Mouse (Mus musculus): ENCODE measurements at regions not wholly inside any gene's neighbourhood (a gene's known extent, or its start where the extent isn't known, plus 50 kb on each side); places are given as distances from the start of the nearest gene placed in this dataset.

DNA sequence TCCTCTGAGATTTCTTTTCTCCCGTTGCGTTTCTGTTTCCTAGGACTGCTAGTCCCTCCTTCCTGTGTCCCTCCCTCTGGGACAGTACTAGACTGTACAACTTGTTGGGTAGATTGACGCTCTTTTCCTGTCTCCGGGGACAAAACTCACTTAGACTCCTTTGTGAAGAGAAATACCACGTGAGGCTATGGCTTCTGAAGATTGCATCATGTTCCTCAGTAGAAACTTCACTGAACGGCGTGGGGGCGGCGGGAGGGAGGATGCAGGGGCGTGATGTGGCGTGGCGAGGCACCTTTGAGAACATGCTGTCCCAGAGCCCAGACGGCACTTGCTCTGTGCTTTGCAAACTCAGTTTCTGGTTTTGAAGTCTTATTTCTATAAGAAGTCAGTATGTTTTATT is 78.5 kb downstream of the Spata18 start:
- no peak overlapping the region for H3K27ac ChIP-seq (ENCODE audit: insufficient read depth, low read depth, low read length)
- H3K36me3 ChIP-seq (ENCODE audit: control insufficient read depth, insufficient read depth, low read length): no peaks in the 10 kb centered on the region
- TF ChIP-seq CTCF (IDR thresholded peaks at IDR 0.05; ENCODE audit: extremely low read depth, insufficient read length, insufficient replicate concordance, low read depth, low read length): no peak
- TF ChIP-seq POLR2A (IDR thresholded peaks at IDR 0.05; ENCODE audit: low read depth, low read length): no peak
- H3K4me3 ChIP-seq (ENCODE audit: low read depth, low read length): no peak overlapping the region
- H3K27me3 ChIP-seq (ENCODE audit: control insufficient read depth, insufficient read depth, low read length): no peaks in the 10 kb centered on the region
- H3K4me1 ChIP-seq (ENCODE audit: control insufficient read depth, insufficient read depth, insufficient read length, low read length): no peaks in the 10 kb centered on the region
- WGBS: 76% methylated on average over 13 of the region's 13 CpGs

DNA sequence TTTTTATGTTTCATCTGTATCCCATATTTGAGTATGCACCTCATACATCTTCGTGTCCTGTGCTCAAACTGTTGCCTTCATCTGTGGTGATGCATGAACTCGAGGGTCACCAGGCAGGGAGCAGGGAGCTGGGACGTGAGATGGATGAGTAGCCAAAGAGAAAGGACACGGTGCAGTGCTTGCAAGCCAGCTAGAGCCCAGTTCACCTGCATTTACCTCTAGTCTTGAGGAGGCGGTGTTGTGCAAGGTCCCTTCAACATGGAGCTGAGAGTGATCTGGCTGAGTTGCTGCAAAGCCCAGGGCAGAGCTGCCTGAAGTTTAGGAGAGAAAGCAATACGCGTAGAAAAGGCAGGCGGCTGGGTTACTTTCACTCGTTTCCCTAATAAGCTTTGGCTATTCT is 80.2 kb downstream of the Spata18 start:
- TF ChIP-seq POLR2A (IDR thresholded peaks at IDR 0.05; ENCODE audit: low read depth, low read length) (no peak), CTCF (IDR thresholded peaks at IDR 0.05; ENCODE audit: extremely low read depth, insufficient read length, insufficient replicate concordance, low read depth, low read length) (no peak)
- no peaks in the 10 kb centered on the region for H3K27me3 ChIP-seq (ENCODE audit: control insufficient read depth, insufficient read depth, low read length)
- H3K27ac ChIP-seq (ENCODE audit: insufficient read depth, low read depth, low read length): no peak overlapping the region
- no peaks in the 10 kb centered on the region for H3K4me1 ChIP-seq (ENCODE audit: control insufficient read depth, insufficient read depth, insufficient read length, low read length)
- no peaks in the 10 kb centered on the region for H3K36me3 ChIP-seq (ENCODE audit: control insufficient read depth, insufficient read depth, low read length)
- WGBS: 82% methylated on average over 9 of the region's 9 CpGs
- no peak overlapping the region for H3K4me3 ChIP-seq (ENCODE audit: low read depth, low read length)

DNA sequence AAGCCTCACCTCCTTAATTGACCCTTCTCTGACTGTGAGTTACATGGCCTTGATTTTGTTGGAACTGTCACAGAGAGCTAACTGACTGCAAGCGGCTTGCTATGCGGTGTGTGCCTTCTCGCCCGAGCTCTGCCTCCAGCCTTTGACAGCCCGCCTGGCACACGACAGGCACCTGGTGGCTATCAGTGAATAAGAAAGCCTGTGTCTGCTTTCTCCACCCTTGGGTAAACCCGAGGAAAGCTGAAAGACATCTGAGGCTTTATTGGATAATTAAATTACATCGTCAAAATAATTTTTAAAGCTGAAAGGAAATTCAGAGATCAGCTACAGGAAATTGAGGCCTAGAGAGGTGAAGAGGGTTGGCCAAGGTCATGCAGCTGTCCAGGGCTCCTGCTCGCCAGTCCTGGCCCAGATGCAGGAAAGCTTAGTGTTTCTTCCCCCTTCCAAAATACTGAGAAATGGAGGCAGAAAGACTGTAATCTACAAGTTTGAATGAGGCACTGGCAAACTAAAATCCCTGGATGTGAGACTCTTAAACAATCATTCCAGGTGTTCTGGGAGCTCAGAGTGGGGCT is 80.9 kb downstream of the Spata18 start:
- Histone ChIP-seq H3K27ac (ENCODE audit: insufficient read depth, low read depth, low read length) (no peak overlapping the region), H3K4me3 (ENCODE audit: low read depth, low read length) (no peak overlapping the region), H3K4me1 (ENCODE audit: control insufficient read depth, insufficient read depth, insufficient read length, low read length) (no peaks in the 10 kb centered on the region), H3K27me3 (ENCODE audit: control insufficient read depth, insufficient read depth, low read length) (no peaks in the 10 kb centered on the region), H3K36me3 (ENCODE audit: control insufficient read depth, insufficient read depth, low read length) (no peaks in the 10 kb centered on the region)
- TF ChIP-seq POLR2A (IDR thresholded peaks at IDR 0.05; ENCODE audit: low read depth, low read length): no peak
- no peak for TF ChIP-seq CTCF (IDR thresholded peaks at IDR 0.05; ENCODE audit: extremely low read depth, insufficient read length, insufficient replicate concordance, low read depth, low read length)
- WGBS: 64% methylated on average over 9 of the region's 9 CpGs

DNA sequence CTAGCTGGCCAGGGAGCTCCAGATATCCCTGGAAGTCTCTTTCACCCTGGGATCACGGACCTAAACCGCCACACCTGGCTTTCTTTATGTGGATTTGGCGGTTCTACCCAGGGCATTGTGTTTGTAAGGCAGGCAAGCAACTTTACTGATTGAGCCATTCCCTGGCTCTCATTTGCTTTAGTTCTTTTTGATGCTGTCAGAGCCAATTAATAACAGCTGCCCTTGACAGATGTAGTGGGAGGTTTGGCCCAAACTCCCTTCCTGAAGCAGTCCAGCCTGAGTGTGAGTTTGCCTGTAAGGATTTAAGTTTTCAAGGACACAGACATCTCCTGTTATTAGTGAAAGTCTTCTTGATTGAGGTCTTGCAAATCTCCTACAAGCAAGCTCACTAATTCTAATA is 89.6 kb downstream of the Spata18 start:
- 73% methylated on average over 3 of the region's 3 CpGs for WGBS
- Histone ChIP-seq H3K4me1 (ENCODE audit: control insufficient read depth, insufficient read depth, insufficient read length, low read length) (no peaks in the 10 kb centered on the region), H3K36me3 (ENCODE audit: control insufficient read depth, insufficient read depth, low read length) (no peaks in the 10 kb centered on the region), H3K27me3 (ENCODE audit: control insufficient read depth, insufficient read depth, low read length) (no peaks in the 10 kb centered on the region), H3K4me3 (ENCODE audit: low read depth, low read length) (no peak overlapping the region), H3K27ac (ENCODE audit: insufficient read depth, low read depth, low read length) (no peak overlapping the region)
- TF ChIP-seq CTCF (IDR thresholded peaks at IDR 0.05; ENCODE audit: extremely low read depth, insufficient read length, insufficient replicate concordance, low read depth, low read length): no peak
- TF ChIP-seq POLR2A (IDR thresholded peaks at IDR 0.05; ENCODE audit: low read depth, low read length): no peak

DNA sequence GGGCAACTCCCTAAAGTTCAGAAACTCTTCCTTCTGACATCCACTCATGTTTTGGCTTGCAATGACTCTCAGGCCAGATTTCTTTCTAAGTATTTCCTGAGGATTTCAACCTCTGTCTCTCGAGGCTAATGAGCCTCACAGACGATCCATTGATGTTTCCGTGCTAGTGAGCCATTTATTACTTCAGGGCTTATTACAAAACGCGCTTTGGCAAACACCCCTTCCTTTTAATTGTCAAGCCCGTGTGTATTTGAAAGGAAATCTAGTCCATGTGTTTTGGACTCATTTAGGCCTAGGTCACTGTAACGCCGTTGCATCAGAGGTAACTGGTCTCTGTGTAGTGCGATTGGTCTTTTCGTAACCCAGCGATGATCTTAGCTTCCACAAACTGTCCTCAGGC is 90.3 kb downstream of the Spata18 start:
- no peak for TF ChIP-seq POLR2A (IDR thresholded peaks at IDR 0.05; ENCODE audit: low read depth, low read length)
- no peak for TF ChIP-seq CTCF (IDR thresholded peaks at IDR 0.05; ENCODE audit: extremely low read depth, insufficient read length, insufficient replicate concordance, low read depth, low read length)
- WGBS: 77% methylated on average over 11 of the region's 11 CpGs
- H3K27me3 ChIP-seq (ENCODE audit: control insufficient read depth, insufficient read depth, low read length): no peaks in the 10 kb centered on the region
- no peaks in the 10 kb centered on the region for H3K36me3 ChIP-seq (ENCODE audit: control insufficient read depth, insufficient read depth, low read length)
- no peaks in the 10 kb centered on the region for H3K4me1 ChIP-seq (ENCODE audit: control insufficient read depth, insufficient read depth, insufficient read length, low read length)
- no peak overlapping the region for H3K4me3 ChIP-seq (ENCODE audit: low read depth, low read length)
- H3K27ac ChIP-seq (ENCODE audit: insufficient read depth, low read depth, low read length): no peak overlapping the region

DNA sequence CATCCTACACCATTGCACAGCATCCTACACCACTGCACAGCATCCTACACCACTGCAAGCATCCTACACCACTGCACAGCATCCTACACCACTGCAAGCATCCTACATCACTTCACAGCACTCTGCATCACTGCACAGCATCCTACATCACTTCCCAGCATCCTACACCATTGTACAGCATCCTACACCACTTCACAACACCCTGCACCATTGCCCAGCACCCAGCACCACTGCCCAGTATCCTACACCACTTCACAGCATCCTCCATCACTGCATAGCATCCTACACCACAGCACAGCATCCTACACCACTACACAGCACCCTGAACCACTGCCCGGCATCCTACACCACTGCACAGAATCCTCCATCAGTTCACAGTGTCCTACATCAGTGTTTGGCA is 92.8 kb downstream of the Spata18 start:
- H3K36me3 ChIP-seq (ENCODE audit: control insufficient read depth, insufficient read depth, low read length): no peaks in the 10 kb centered on the region
- no peak overlapping the region for H3K27ac ChIP-seq (ENCODE audit: insufficient read depth, low read depth, low read length)
- H3K4me3 ChIP-seq (ENCODE audit: low read depth, low read length): no peak overlapping the region
- WGBS: 93% methylated on average over 1 of the region's 1 CpGs
- H3K4me1 ChIP-seq (ENCODE audit: control insufficient read depth, insufficient read depth, insufficient read length, low read length): no peaks in the 10 kb centered on the region
- H3K27me3 ChIP-seq (ENCODE audit: control insufficient read depth, insufficient read depth, low read length): no peaks in the 10 kb centered on the region
- TF ChIP-seq CTCF (IDR thresholded peaks at IDR 0.05; ENCODE audit: extremely low read depth, insufficient read length, insufficient replicate concordance, low read depth, low read length) (no peak), POLR2A (IDR thresholded peaks at IDR 0.05; ENCODE audit: low read depth, low read length) (no peak)

DNA sequence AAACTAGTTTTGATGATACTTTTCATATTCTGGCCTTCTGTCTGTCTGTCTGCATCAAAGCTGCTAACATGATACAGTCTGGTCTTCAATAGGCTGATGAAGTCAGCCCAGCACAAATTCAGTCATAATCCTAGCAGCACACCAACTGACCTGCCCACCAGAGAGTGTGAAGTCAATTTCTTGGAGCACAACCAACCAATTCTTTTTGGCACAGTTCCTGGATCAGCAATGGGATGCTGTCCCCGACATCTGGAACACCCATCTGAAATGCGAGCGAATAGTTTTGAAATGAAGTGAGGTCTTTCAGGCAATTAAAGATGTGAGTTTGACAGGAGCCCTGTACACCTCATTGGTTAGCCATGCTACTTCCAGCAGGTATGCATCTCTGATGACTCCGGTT is 98.6 kb downstream of the Spata18 start:
- no peak overlapping the region for H3K27ac ChIP-seq (ENCODE audit: insufficient read depth, low read depth, low read length)
- WGBS: 75% methylated on average over 4 of the region's 4 CpGs

More for the DNA sequence above, 98.6 kb downstream of the Spata18 start:
- Histone ChIP-seq H3K4me1 (ENCODE audit: control insufficient read depth, insufficient read depth, insufficient read length, low read length) (0 out of 2 replicates have a peak, but pooled peaks cover 2% of the 10 kb centered on the region), H3K4me3 (ENCODE audit: low read depth, low read length) (no peak overlapping the region), H3K27me3 (ENCODE audit: control insufficient read depth, insufficient read depth, low read length) (no peaks in the 10 kb centered on the region), H3K36me3 (ENCODE audit: control insufficient read depth, insufficient read depth, low read length) (no peaks in the 10 kb centered on the region)
- TF ChIP-seq POLR2A (IDR thresholded peaks at IDR 0.05; ENCODE audit: low read depth, low read length) (no peak), CTCF (IDR thresholded peaks at IDR 0.05; ENCODE audit: extremely low read depth, insufficient read length, insufficient replicate concordance, low read depth, low read length) (no peak)

All from small intestine, adult 2 months (tissue).